Mouse (Mus musculus) stomach, postnatal 0 days (tissue): Measurements from ENCODE around the gene Acp4. TPM values are rescaled to one million over a fixed set of nuclear protein-coding genes. Genes with fewer than 3 reads are reported as not detected.

ENCODE experiments used
- ATAC-seq: fragments of 200-750 bp; cut with Nextera tagmentation; 2 replicates; pipeline ENCODE4 v1.8.0; 2017; ENCODE audit not compliant: low FRiP score, low TSS enrichment
- DNase-seq: peaks from one replicate; pipeline ENCODE4 v3.0.0-alpha.2; 2016; ENCODE audit warnings: low spot score
- H3K27ac ChIP-seq: fragments of 300-500 bp; sonication (generic); replicated peaks from 2 replicates; pipeline ENCODE4 v1.5.1; 2014; ENCODE audit warnings: mild to moderate bottlenecking, control low read depth
- H3K27me3 ChIP-seq: fragments of 300-500 bp; sonication (generic); 2 replicates; pipeline ENCODE4 v1.6.1; 2014; ENCODE audit warnings: low read length; ENCODE audit not compliant: control insufficient read depth, insufficient read depth
- H3K36me3 ChIP-seq: fragments of 300-500 bp; sonication (generic); 2 replicates; pipeline ENCODE4 v1.6.1; 2014; ENCODE audit warnings: low read length, mixed read lengths; ENCODE audit not compliant: control insufficient read depth, insufficient read depth
- H3K4me1 ChIP-seq: fragments of 300-500 bp; sonication (generic); replicated peaks from 2 replicates; pipeline ENCODE4 v1.6.1; 2014; ENCODE audit warnings: antibody characterized with exemption; ENCODE audit not compliant: control insufficient read depth, insufficient read depth
- H3K4me2 ChIP-seq: fragments of 300-500 bp; sonication (generic); replicated peaks from 2 replicates; pipeline ENCODE4 v1.6.1; 2014; ENCODE audit warnings: low read depth, mild to moderate bottlenecking, control low read depth, moderate library complexity
- H3K4me3 ChIP-seq: fragments of 300-500 bp; sonication (generic); 2 replicates; pipeline ENCODE4 v1.5.1; 2014; ENCODE audit warnings: low read depth, low read length, control low read depth
- H3K9ac ChIP-seq: fragments of 300-500 bp; sonication (generic); 2 replicates; pipeline ENCODE4 v1.6.1; 2014; ENCODE audit warnings: mild to moderate bottlenecking, low read length, control low read depth, mixed read lengths
- H3K9me3 ChIP-seq: fragments of 300-500 bp; sonication (generic); 2 replicates; pipeline ENCODE4 v1.6.1; 2016; ENCODE audit warnings: low read length; ENCODE audit not compliant: control insufficient read depth
- CTCF ChIP-seq: IDR thresholded peaks from 2 replicates; pipeline ENCODE4 v1.5.1; 2016; ENCODE audit warnings: antibody characterized with exemption, low read depth, mild to moderate bottlenecking, moderate library complexity
- EP300 ChIP-seq: optimal IDR thresholded peaks from 2 replicates; pipeline ENCODE3; 2016; ENCODE audit warnings: antibody characterized with exemption
- WGBS: fragments of 180-500 bp; shearing (Covaris S2); extraction: QIAGEN DNeasy Blood & Tissue Kit; methylation state at CpG from one replicate; pipeline ENCODE4 v1.1.7; 2014; 5-methylcytosine and 5-hydroxymethylcytosine counted together
- polyA plus RNA-seq: library from polyadenylated mRNA; unstranded; fragments of >200 nt; fragmentation: Nextera tagmentation; extraction: Ambion mirVana; gene quantifications from 2 replicates; pipeline ENCODE4 v1.2.1, GENCODE M21; 2015

The Acp4 gene
- polyA plus RNA-seq, 1 experiment from 2014 or later, result not detected

DNA sequence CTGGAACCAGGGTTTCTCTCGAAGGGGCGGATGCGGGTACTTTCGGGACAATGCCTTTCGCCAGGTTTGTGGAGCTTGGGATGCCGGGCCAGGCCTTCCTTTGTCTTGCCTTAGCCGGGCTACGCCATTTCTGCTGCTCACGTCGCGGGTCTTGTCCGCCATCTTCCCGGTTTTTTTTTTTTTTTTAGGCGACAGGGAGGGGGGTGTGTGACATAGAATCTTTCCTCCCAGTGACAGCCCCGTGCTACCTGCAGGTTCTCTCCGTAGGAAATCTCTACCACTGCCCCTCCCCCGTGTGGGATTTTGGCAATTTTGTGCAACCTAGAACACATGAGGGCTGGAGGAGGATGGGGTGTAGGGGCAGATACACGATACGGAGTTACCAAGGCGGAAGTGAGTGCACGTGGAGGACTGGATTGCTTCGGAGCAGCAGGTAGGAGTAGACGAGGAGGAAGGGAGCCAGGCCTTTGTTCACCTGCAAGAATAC, 10.2 kb downstream of the Acp4 start:
- no peaks in the 10 kb centered on the region for H3K27me3 ChIP-seq
- ATAC-seq (peak; percentile 48), DNase-seq (peak; percentile 71)
- TF ChIP-seq EP300, result peak; percentile 7
- no peak for TF ChIP-seq CTCF
- peak overlapping the region; percentile 92 for H3K9ac ChIP-seq
- H3K9me3 ChIP-seq, result no peaks in the 10 kb centered on the region
- peak overlapping the region; percentile 70 for H3K4me2 ChIP-seq
- H3K4me3 ChIP-seq, result peak overlapping the region; percentile 75
- peak overlapping the region; percentile 95 for H3K27ac ChIP-seq
- H3K4me1 ChIP-seq, result no peaks in the 10 kb centered on the region; the same call in 1 of the 2 replicates
- WGBS, result under 1% methylated on average over 23 of the region's 23 CpGs
- H3K36me3 ChIP-seq, result no peaks in the 10 kb centered on the region; the same call in 1 of the 2 replicates

DNA sequence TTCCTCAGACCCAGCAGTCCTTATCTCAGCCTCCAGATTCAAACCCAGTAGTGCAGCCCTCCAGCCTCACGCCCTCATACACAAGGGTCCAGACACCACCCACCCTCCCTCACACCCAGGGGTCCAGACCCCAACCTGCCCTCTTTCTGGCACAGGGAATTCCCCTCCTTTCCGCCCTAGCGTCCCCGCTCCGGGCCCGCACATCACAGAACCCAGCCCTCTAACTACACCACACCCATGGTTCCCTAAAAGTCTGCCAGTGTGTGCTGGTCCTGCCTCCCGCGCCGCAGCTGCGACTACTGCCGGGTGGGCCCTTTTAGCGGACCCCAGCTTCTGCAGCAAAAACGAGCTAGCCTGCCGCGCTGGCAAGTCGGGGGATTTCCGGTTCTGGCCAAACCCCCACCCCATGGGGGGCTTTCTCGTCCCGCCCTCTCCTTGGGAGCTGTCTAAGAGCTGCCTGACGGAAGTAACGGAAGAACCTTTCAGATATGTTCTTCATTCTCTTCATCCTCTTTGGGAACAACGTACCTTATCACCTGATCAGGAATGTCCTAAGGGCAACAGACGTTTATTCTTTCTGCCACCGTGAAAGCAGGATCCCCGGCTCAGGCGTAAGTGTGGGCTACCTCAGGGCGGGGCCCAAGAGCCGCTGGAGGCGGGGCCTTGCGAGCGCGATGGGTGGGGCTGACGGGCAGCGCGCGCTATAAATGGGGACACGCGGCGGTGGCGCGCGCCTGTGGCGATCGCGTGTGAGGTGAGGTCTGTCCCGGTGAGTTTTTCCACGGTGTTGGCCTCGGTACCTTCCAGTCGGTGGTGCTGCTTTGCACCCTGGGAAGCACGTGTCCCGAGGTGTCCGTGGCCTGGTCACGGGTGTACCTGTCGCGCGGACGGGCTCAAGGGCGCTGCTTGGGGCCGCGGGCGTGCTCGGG, 10.9 kb downstream of the Acp4 start, which contains the start of the genes 1700028J19Rik and 2410002F23Rik:
1700028J19Rik (minus strand) TSS at position 641 of the 929 bp plus-strand sequence.
2410002F23Rik (plus strand) TSS at position 668 of the 929 bp plus-strand sequence.
- peak within 1 kb of the TSS; percentile 70 for H3K4me2 ChIP-seq
- H3K27me3 ChIP-seq, result no peaks in the 10 kb centered on the region
- peak within 1 kb of the TSS; percentile 92 for H3K9ac ChIP-seq
- H3K36me3 ChIP-seq, result no peaks in the 10 kb centered on the region; the same call in 1 of the 2 replicates
- WGBS, result under 1% methylated on average over 62 of the region's 62 CpGs
- peak within 1 kb of the TSS; percentile 95 for H3K27ac ChIP-seq
- no peaks in the 10 kb centered on the region; the same call in 1 of the 2 replicates for H3K4me1 ChIP-seq
- DNase-seq, result peak; percentile 91
- TF ChIP-seq CTCF (no peak), EP300 (peak; percentile 93)
- no peaks in the 10 kb centered on the region for H3K9me3 ChIP-seq
- H3K4me3 ChIP-seq, result peak within 1 kb of the TSS; percentile 75
- peak; percentile 87 for ATAC-seq

DNA sequence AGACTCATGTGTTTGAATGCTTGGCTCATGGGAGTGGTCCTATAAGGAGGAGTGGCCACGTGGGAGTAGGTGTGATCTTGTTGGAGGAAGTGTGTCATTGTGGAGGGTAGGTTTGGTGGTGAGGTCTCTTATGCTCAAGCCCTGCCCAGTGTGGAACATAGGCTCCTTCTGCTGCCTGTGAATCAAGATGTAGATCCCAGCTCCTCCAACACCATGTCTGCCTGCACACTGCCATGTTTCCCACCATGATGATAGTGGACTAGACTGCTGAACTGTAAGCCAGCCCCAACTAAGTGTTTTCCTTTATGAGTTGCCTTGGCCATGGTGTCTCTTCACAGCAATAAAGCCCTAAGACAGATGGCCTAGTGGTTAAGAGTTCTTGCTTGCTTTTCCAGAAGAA, 13.1 kb downstream of the Acp4 start:
- H3K36me3 ChIP-seq, result no peaks in the 10 kb centered on the region
- H3K4me2 ChIP-seq, result no peak overlapping the region
- no peak overlapping the region for H3K4me3 ChIP-seq
- TF ChIP-seq EP300 (no peak), CTCF (no peak)
- ATAC-seq (no peak), DNase-seq (no peak)
- H3K4me1 ChIP-seq, result no peaks in the 10 kb centered on the region; the same call in 1 of the 2 replicates
- H3K27ac ChIP-seq, result no peak overlapping the region
- H3K27me3 ChIP-seq, result no peaks in the 10 kb centered on the region
- 44% methylated on average over 1 of the region's 1 CpGs for WGBS
- H3K9me3 ChIP-seq, result no peaks in the 10 kb centered on the region
- no peak overlapping the region for H3K9ac ChIP-seq

DNA sequence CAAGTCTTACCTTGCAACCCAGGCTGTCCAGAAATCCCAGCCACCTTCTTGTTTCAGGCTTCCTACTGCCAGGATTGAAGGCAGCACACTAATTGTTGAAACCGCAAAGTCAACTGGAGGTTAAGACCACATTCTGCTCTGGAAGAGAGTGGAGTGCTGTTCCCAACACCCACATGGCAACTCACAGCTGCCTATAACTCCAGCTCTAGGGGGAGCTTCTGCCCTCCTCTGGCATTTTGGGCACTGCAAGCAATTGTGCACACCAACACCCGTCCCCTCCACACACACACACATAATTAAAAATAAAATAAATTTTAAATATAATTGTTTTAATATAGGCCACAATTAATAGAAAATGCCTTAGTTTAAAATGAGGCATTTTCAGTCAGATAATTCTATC, 16.0 kb downstream of the Acp4 start:
- Histone ChIP-seq H3K4me1 (no peaks in the 10 kb centered on the region), H3K4me3 (no peak overlapping the region), H3K4me2 (no peak overlapping the region), H3K9me3 (no peaks in the 10 kb centered on the region), H3K36me3 (no peaks in the 10 kb centered on the region), H3K27me3 (no peaks in the 10 kb centered on the region), H3K9ac (no peak overlapping the region), H3K27ac (no peak overlapping the region)
- DNase-seq (no peak), ATAC-seq (no peak)
- peak; percentile 34 for TF ChIP-seq CTCF
- TF ChIP-seq EP300, result no peak
- WGBS, result 47% methylated on average over 2 of the region's 2 CpGs

DNA sequence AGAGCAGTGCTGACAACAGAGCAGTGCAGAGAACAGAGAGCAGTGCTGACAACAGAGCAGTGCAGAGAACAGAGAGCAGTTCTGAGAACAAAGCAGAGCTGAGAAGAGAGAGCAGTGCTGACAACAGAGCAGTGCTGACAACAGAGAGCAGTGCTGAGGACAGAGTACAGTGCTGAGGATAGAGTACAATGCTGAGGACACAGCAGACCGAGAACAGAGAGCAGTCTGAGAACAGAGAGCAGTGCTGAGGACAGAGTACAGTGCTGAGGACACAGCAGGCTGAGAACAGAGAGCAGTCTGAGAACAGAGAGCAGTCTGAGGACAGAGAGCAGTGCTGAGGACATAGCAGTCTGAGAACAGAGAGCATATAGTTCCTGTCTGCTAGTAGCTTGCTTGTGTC, 16.5 kb downstream of the Acp4 start:
- DNase-seq, result no peak
- Histone ChIP-seq H3K36me3 (no peaks in the 10 kb centered on the region), H3K27ac (no peak overlapping the region), H3K27me3 (no peaks in the 10 kb centered on the region), H3K4me2 (no peak overlapping the region), H3K9ac (no peak overlapping the region), H3K4me3 (no peak overlapping the region), H3K9me3 (no peaks in the 10 kb centered on the region), H3K4me1 (no peaks in the 10 kb centered on the region)
- 59% methylated on average over 1 of the region's 1 CpGs for WGBS
- no peak for ATAC-seq
- TF ChIP-seq EP300 (no peak), CTCF (no peak)

DNA sequence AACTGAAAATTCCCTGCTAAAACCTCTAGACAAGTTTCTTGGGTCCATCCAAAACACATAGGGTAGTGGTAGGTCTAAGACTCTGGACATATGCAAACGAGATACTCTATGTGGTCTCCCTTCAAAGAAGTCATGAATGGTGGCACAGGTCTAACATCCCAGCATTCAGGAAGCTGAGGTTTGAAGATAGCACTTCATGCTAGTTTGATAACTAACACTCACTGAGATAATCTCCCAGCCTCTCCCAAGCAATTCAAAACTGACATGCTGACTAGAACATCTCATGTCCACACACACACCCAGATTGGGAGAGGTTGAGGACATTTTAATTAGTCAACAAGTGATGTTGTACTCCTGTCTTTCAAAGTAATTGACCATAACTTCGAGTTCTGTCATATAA, 17.3 kb downstream of the Acp4 start:
- Histone ChIP-seq H3K4me2 (no peak overlapping the region), H3K4me1 (no peaks in the 10 kb centered on the region), H3K36me3 (no peaks in the 10 kb centered on the region), H3K9me3 (no peaks in the 10 kb centered on the region), H3K4me3 (no peak overlapping the region), H3K27me3 (no peaks in the 10 kb centered on the region), H3K27ac (no peak overlapping the region), H3K9ac (no peak overlapping the region)
- no peak for TF ChIP-seq EP300
- no peak for TF ChIP-seq CTCF
- WGBS, result 53% methylated on average over 2 of the region's 2 CpGs
- DNase-seq, result no peak
- no peak for ATAC-seq
